Mouse (Mus musculus): ENCODE data around the gene Naxd.
"Not testable (repeated sequence)": the region's sequence is repeated elsewhere in the genome, so short reads cannot be mapped to it uniquely, and the experiment has no call there.

Gene Naxd

DNA sequence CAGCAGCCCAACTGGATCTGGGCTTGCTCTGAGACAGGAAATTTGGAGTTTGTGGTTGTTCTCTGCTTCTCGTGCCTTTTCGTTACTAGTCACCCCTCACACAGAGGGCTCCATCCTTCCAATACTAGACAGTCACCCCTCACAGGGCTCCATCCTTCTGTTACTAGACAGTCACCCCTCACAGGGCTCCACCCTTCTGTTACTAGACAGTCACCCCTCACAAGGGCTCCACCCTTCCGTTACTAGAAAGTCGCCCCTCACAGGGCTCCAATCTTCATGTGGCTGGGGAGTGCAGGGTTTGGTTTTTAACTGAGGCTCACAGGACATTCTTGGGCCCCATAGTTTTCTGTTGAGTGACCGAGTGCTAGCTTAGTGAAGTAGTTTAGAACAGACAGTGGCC lies 15.9 kb downstream of the Naxd start:
- DNase-seq (ENCODE audit: low spot score) = no peak

DNA sequence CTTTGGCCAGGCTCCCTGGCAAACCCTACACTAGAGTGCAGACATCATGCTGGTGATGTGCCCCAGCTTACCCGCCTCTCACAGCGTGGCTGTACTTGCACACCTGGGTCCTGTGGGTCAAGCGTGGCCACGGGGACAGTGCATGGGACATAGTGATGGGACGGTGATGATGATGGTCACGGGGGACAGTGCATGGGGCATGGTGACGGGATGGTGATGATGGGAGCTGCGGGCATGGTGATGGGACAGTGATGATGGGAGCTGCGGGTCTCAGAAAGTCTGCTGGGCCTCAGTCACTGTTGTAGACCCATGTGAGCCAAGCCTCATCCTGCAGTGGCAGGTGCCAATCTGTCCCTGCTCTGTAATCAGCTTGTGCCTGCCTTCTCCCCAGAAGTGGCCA lies 19.0 kb downstream of the Naxd start:
- no peak for DNase-seq (ENCODE audit: low spot score)

DNA sequence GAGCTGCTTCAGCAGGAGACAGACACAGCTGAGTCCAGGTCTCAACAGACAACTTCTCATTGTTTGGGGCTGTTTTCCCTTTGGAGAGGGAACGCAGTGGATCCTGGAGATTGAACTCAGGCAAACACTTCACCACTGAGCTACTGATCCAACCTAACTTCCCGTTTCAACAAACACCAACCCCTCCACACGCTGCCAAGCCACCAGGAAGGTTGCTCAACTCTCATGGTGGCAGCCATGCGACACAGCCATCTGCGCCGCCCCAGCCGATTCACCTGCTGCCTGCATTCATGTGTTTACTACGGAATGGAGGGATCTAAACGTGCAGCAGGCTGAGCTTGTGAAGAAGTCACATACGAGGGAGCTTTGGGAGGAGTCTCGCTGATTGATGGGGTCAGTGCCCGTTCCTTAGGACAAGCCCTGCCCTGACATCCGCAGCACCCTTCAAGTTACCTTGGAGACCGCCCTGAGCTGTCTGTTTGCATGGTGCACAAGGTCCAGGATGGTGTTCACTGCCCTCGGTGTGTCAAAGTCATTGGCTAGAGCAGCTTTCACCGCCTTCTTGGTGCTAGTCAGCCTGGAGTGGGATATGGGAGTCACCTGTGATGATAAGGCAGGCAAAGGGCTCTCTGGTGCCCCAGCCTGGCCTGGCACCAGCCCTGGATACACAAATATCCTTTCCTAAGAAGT lies 20.2 kb downstream of the Naxd start:
- no peak for DNase-seq (ENCODE audit: low spot score)

GRCm38 (mm10) chr8:11518056-11518396 lies 20.7 kb downstream of the Naxd start:
- no peak for DNase-seq (ENCODE audit: low spot score)

DNA sequence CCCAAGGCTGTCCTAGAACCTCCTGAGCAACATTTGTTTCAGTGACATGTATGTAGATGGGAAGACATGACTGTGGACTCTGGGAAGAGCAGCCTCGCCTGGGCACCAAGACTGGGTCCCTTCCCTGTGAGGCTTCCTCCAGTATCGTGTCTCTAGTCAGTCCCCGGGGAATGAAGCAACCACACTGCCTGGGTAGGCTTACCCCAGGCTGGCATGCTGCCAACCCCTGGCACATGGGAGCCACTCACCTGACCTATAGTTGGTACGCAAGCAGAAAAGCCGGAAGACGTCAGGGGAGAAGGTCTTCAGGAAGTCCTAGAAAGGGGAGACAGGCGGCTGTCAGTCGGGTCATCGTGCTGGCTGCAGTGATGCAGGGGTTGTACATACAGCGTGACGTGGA lies 21.4 kb downstream of the Naxd start:
- DNase-seq (ENCODE audit: low spot score) = no peak

- no peak for DNase-seq (ENCODE audit: low spot score)
Measured at GRCm38 (mm10) chr8:11523331-11523730, 26.0 kb downstream of the Naxd start.

DNA sequence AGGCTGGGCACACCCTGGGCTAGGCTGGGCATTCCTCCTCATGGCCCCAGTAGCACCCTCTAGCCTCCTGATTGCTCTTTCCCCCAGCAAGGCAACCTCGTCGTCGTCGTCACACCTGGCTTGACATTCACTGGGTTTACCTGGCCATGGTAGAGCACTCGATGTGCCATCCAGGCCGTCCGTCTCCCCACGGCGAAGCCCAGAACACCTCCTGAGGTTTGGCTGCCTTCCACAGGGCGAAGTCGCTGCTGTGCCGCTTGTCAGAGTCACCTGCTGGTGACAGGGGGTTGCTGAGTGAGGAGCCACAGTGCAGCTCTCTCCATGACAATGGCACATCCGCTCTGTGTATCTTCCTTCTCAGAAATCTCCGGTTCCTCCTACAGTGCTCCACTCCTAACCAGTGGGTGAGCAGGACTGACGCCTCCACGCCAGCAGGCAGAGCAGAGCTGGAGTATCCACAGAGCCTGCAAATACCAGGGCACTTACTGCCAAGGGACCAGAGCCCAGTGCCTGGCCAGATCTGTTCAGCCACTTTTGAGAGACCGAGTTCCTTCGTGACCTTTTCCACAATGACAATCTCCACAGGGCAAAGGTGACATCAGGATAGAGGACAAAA lies 33.0 kb downstream of the Naxd start:
- DNase-seq (ENCODE audit: low spot score) = no peak

DNA sequence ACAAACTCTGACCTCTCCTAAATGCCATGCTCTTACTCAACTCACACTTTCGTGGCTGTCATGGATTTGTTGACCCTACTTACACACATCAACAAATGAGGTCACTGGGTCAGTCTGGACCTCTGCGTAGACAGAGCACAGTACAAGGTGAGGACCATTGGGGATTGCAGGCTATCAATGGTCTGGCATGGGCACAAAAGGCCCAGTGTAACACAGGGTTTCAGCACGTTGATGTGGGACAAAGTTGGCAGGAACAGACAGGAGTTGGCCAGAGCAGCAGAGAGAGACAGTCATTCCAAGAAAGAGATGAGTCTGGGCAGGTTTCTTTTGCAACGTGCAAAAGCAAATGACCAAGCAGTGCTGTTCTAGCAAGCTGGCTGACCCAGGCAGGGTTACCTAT lies 33.5 kb downstream of the Naxd start:
- DNase-seq (ENCODE audit: low spot score) = no peak

DNA sequence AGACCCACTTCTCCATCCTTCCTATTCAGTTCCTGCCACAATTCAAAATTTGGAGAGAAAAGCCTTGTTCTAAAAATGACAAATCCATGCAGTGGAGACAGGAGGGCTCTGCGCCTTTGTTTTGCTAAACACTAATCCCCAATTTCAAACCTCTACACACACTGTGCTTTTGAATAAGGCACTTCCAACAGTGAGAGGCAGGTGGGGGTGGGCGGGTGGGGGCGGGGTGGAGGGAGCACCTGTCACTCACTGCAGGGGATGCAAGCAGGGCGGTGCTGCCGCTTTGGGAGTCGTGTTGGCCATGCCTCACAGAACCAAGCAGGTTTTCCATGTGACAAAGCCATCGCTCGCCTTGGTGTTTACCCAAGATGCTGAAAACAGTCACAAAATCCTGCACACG lies 37.2 kb downstream of the Naxd start:
- no peak for DNase-seq (ENCODE audit: low spot score)

DNA sequence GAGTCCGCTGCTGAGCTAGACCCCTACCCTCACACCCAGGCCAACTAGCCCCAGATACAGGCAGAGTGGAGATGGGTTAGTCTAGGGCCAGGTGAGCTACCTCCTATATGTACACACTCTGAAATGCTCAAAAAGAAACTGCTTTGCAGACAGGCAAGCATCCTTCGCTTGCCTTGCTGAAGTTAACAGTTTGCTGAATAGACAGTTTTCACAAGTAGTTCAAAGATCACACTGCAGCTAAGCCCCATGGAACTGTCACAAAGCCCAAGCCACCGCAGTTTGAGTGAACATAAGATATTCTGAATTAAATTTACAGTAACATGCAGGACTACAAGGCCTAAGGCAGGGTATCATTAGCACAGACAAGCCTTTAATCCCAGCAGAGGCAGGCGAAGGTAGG lies 41.7 kb downstream of the Naxd start:
- no peak for DNase-seq (ENCODE audit: low spot score)

DNA sequence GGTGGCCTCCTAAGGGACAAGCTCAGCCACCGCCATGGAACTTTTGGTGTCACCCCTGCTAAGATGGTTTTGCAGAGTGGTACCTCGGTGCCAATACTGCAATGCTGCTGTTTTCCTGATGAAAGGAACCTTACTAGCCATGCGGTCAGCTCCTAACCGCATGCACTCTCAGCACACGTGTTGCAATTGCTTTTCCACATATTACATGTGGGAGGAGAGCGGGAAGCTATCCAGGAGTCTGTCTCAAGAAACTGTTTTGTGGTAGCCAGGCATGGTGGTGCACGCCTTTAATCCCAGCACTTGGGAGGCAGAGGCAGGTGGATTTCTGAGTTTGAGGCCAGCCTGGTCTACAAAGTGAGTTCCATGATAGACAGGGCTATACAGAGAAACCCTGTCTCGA lies 42.9 kb downstream of the Naxd start:
- no peak for DNase-seq (ENCODE audit: low spot score)

DNA sequence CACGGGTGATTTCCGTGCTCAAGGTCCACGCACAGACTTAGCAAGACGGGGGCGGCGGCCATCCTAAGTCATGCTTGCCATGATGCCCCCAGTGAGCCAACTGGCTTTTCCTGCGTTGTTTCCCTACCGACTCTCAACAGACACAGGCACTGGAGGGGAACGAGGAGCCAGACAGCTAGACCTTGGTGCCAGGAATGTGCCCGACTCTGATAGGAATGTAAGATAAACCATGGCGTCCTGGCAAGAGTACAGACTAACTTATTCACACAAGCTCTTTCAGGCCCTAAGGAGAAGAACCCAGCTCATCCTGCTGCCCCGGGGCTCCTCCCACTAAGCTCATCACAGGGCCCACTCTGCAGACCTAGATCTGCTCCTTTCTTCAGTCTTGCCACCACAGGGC lies 44.7 kb downstream of the Naxd start:
- DNase-seq (ENCODE audit: low spot score) = no peak

DNA sequence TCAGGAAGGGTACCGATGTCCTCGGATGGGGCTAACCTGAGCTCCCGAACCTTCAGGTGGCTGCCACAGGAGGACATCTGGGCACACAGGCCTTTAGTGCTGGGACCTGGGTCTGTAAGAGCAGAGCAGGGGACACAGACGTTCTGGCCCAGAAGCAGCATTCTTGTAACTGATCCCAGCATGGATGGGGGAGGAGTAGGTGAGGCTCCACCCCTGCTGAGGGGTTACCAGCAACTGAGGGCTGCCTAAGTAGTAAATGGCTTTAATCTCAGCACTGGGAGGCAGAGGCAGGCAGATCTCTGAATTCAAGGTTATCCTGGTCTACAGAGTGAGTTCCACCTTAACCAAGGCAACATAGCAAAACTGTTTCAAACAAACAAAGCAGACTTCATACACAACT lies 45.6 kb downstream of the Naxd start:
- DNase-seq (ENCODE audit: low spot score) = no peak

GRCm38 (mm10) chr8:11544386-11544785 lies 47.1 kb downstream of the Naxd start:
- DNase-seq (ENCODE audit: low spot score) = peak; percentile 27

DNA sequence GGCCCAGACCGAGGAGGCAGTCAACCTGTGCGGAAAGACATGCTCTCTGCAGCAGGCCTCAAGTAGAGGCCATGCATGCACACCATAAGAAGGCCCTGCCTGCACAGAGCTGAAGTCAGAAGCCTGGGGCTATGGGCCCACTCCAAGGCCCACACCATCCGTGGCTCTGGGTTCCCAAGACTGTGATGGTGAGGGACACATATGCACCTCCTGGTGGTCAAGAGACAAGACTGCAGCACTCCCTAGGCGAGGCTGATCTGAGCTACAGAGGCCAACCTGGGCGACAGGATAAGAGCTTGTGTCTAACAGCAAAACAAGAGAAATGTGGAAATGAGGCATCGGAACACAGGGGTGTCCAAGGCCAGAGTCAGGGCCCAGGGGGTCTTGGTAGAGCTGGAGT lies 49.8 kb downstream of the Naxd start:
- no peak for DNase-seq (ENCODE audit: low spot score)

GRCm38 (mm10) chr8:11549706-11550105 lies 52.4 kb downstream of the Naxd start:
- DNase-seq (ENCODE audit: low spot score) = peak; percentile 37

DNA sequence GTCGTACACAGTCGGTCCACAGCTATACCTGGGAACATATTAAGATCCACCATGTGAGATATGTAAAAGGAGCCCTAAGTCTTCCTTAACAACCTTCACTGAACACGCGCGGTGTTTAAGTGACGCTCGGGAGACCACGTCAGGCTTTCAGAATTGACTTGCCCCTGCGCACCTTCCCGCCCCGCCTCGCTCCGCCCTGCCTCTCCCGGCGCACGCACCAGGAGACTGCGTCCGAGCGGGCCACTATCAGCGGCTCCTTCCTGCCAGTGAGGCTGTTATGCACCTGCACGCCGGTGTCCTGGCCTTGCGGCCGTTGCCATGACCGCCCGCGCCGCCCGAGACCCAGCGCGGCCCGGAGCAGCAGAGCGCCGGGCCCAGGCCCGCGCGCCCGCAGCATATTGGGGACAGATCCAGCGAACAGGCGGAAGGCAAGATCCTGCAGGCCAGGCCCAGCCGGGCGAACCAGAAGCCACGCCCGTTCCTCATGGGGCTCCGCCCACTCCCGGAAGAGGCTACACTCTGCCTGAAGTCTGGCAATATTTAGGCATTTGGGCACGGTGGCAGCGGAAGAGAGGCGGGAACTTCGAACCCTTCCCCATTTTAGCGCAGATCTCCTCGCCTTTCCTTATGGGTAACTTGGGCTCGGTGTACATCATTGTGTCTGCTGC lies 53.1 kb downstream of the Naxd start, which contains the start of gene Cars2:
Cars2 (minus strand) TSS at position 503 of the 668 bp plus-strand sequence.
- DNase-seq (ENCODE audit: low spot score) = peak; percentile 87

DNA sequence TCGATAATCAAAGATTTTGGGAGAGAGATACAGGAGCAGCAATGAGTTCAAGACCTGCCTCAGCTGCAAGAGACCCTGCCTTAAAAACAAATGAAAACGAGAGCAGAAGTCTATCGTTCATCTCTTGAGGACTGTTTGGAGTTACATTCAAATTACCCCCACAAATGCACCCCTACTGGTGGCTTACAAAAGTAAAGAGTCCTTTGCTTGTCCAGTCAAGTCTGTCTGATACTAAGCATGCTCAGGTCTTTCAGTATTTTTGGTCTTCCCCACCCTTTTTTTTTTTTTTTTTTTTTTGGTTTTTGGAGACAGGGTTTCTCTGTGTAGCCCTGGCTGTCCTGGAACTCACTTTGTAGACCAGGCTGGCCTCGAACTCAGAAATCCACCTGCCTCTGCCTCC lies 54.2 kb downstream of the Naxd start:
- DNase-seq (ENCODE audit: low spot score) = not testable (repeated sequence)

DNA sequence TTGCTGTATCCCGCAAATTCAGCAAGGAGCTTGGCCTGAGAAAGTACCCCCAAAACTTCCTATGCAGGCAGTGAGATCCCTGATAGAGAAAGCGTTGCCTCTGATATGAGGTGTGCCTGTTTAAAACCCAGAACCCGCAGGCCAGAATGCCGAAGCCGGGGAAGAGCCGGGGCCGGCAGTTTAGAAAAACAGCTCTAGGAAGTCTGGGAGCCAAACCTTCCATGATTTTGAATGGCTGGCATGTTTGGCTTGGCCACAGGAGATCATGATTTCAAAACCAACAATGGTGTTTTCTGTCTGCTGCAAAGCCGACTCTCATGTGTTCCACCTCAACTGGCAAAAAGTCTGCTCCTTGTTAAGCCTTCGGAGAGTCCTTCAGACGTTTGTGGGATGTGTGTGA lies 55.1 kb downstream of the Naxd start:
- no peak for DNase-seq (ENCODE audit: low spot score)

- DNase-seq (ENCODE audit: low spot score) = peak; percentile 90
Measured at GRCm38 (mm10) chr8:11554799-11555719, 57.8 kb downstream of the Naxd start, which contains the start of gene Ing1. Gene Ing1, plus strand, starts transcription at chr8:11555571.

- peak; percentile 94 for DNase-seq (ENCODE audit: low spot score)
Measured at GRCm38 (mm10) chr8:11555720-11556591, 58.6 kb downstream of the Naxd start.
